Mouse (Mus musculus): ENCODE data around the gene Atg2a. TPM values are rescaled to one million over a fixed set of nuclear protein-coding genes. Genes with fewer than 3 reads are reported as not detected.
A peak's percentile ranks its signal among the peaks of the same experiment; 100 is the strongest.

The Atg2a gene
- polyA plus RNA-seq, 1 experiment from 2014 or later, result 11.6 TPM

- Histone ChIP-seq H3K9me3 (no peaks in the 10 kb centered on the region), H3K36me3 (peaks cover 92% of the 10 kb centered on the region), H3K27me3 (no peaks in the 10 kb centered on the region), H3K27ac (no peak overlapping the region), H3K9ac (no peak overlapping the region), H3K4me3 (no peak overlapping the region), H3K4me2 (no peak overlapping the region), H3K4me1 (replicated peaks) (peaks cover 6% of the 10 kb centered on the region; the same call in 1 of the 2 replicates)
- WGBS, result 94% methylated on average over 17 of the region's 17 CpGs
- ATAC-seq (ENCODE audit: low FRiP score), result no peak
These were observed 52.8 kb downstream of the Atg2a start for GRCm38 (mm10) chr19:6294301-6294700.

GRCm38 (mm10) chr19:6296551-6297210 is 55.2 kb downstream of the Atg2a start:
- Histone ChIP-seq H3K4me3 (no peak overlapping the region), H3K9ac (no peak overlapping the region; the same call in 1 of the 2 replicates), H3K4me1 (replicated peaks) (peaks cover 9% of the 10 kb centered on the region; the same call in 1 of the 2 replicates), H3K27me3 (no peaks in the 10 kb centered on the region), H3K9me3 (no peaks in the 10 kb centered on the region), H3K27ac (no peak overlapping the region), H3K4me2 (no peak overlapping the region), H3K36me3 (peaks cover 89% of the 10 kb centered on the region)
- no peak for ATAC-seq (ENCODE audit: low FRiP score)
- WGBS, result 94% methylated on average over 5 of the region's 5 CpGs

- peaks cover 9% of the 10 kb centered on the region for H3K4me1 ChIP-seq (replicated peaks)
- no peaks in the 10 kb centered on the region for H3K9me3 ChIP-seq
- H3K36me3 ChIP-seq, result peaks cover 80% of the 10 kb centered on the region
- no peaks in the 10 kb centered on the region for H3K27me3 ChIP-seq
- no peak for ATAC-seq (ENCODE audit: low FRiP score)
- H3K4me3 ChIP-seq, result no peak overlapping the region
- no peak overlapping the region for H3K9ac ChIP-seq
- 90% methylated on average over 9 of the region's 9 CpGs for WGBS
- H3K4me2 ChIP-seq, result no peak overlapping the region
- H3K27ac ChIP-seq, result no peak overlapping the region
These were observed 56.2 kb downstream of the Atg2a start for GRCm38 (mm10) chr19:6297641-6298040.

DNA sequence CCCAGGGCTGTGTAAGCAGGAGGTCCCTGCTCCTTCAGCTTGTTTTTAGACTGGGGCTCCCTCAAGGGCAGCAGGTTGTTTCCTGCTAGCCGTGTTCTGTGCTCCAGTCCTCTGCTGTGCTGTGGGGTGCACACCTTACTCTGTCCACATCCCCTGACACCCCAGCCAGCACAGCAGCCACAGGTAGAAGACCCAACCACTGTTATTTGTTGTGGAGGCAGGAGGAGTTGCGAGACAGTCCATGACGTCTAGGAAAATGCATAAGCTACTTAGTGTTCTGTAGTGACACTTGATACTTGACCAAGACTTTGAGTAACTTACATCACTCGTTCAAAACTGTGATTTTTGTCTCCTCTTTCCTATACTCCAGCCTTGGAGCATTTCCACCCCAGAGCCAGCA is 57.5 kb downstream of the Atg2a start:
- H3K27me3 ChIP-seq, result no peaks in the 10 kb centered on the region
- H3K36me3 ChIP-seq, result peaks cover 69% of the 10 kb centered on the region
- no peak overlapping the region for H3K27ac ChIP-seq
- no peak overlapping the region for H3K9ac ChIP-seq
- H3K9me3 ChIP-seq, result no peaks in the 10 kb centered on the region
- H3K4me1 ChIP-seq (replicated peaks), result peaks cover 9% of the 10 kb centered on the region
- no peak overlapping the region for H3K4me3 ChIP-seq
- no peak for ATAC-seq (ENCODE audit: low FRiP score)
- WGBS, result 85% methylated on average over 4 of the region's 4 CpGs
- no peak overlapping the region for H3K4me2 ChIP-seq

GRCm38 (mm10) chr19:6299450-6300267 is 58.2 kb downstream of the Atg2a start:
- no peak for ATAC-seq (ENCODE audit: low FRiP score)
- no peak overlapping the region; the same call in 1 of the 2 replicates for H3K9ac ChIP-seq
- H3K4me2 ChIP-seq, result no peak overlapping the region
- peaks cover 62% of the 10 kb centered on the region for H3K36me3 ChIP-seq
- no peaks in the 10 kb centered on the region for H3K27me3 ChIP-seq
- H3K4me3 ChIP-seq, result no peak overlapping the region
- H3K9me3 ChIP-seq, result no peaks in the 10 kb centered on the region
- WGBS, result 92% methylated on average over 7 of the region's 7 CpGs
- H3K4me1 ChIP-seq (replicated peaks), result peaks cover 9% of the 10 kb centered on the region
- H3K27ac ChIP-seq, result peak overlapping the region; percentile 12; the same call in 1 of the 2 replicates

DNA sequence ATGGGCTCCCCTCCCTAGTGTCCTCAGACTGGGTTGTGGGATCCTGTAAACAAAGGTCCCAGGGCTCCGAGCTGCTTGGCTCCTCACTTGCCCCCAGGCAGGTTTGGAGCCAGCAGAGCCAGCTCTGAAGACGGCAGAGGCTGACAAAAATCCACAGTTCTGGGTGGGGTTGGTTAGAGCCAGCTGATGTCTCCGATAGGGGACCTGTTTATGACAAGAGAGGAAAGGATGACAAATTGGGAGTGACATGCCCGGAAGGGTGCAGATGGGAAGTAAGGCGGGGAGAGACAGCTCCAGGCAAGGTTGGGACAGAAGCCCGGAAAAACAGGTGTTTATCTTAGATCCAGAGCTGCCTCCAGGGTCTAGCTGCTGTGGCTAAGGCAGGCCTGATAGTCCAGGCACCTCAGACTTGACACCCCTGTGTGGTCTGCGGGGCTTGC is 59.0 kb downstream of the Atg2a start:
- no peak overlapping the region for H3K4me3 ChIP-seq
- H3K4me2 ChIP-seq, result no peak overlapping the region
- peaks cover 9% of the 10 kb centered on the region for H3K4me1 ChIP-seq (replicated peaks)
- WGBS, result 64% methylated on average over 7 of the region's 7 CpGs
- no peak overlapping the region for H3K27ac ChIP-seq
- H3K27me3 ChIP-seq, result no peaks in the 10 kb centered on the region
- no peaks in the 10 kb centered on the region for H3K9me3 ChIP-seq
- peaks cover 55% of the 10 kb centered on the region for H3K36me3 ChIP-seq
- H3K9ac ChIP-seq, result no peak overlapping the region
- no peak for ATAC-seq (ENCODE audit: low FRiP score)

DNA sequence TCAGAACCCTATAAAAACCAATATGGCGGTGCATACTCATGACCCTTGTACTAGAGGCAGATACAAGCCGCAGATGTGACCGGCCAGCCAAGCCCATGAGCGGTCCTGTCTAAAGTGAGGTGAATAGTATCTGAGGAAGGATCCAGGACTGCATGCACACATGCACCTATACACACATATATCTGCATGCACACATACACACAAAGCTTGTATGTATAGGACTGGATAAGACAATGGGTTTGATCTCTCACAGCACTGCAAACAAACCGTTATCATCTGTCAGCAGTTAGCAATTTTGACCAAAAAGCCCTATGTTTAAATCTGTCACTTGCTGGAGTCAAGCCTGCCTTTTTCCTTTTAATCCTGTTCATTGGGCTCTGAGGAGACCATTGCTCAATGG is 60.6 kb downstream of the Atg2a start:
- Histone ChIP-seq H3K9me3 (no peaks in the 10 kb centered on the region), H3K9ac (no peak overlapping the region), H3K27me3 (no peaks in the 10 kb centered on the region), H3K4me3 (no peak overlapping the region), H3K27ac (no peak overlapping the region), H3K4me1 (replicated peaks) (peaks cover 16% of the 10 kb centered on the region), H3K36me3 (peaks cover 38% of the 10 kb centered on the region), H3K4me2 (no peak overlapping the region)
- no peak for ATAC-seq (ENCODE audit: low FRiP score)
- 94% methylated on average over 5 of the region's 5 CpGs for WGBS

DNA sequence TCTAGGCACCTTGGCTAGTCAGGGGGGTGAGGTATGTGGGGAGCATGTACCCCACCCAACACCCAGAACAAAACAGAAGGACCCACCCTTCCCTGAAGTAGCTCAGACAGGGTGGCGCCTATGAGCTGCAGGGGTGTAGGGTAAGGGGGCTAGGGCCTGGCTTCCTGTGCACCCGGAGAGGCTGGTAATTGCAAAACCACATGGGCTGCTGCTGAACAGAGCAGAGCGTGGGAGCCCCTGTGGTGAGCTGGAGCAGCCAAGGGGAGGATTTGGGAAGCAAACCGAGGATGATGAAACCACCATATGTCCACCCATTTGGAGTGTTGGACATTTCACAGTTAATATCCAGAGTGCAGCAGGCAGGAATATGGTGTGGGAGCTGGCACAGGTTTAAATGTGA is 61.1 kb downstream of the Atg2a start:
- Histone ChIP-seq H3K4me3 (no peak overlapping the region), H3K9ac (no peak overlapping the region; the same call in 1 of the 2 replicates), H3K27ac (no peak overlapping the region), H3K4me1 (replicated peaks) (peaks cover 19% of the 10 kb centered on the region), H3K27me3 (0 out of 2 replicates have a peak, but pooled peaks cover 2% of the 10 kb centered on the region), H3K9me3 (no peaks in the 10 kb centered on the region), H3K4me2 (no peak overlapping the region), H3K36me3 (peaks cover 34% of the 10 kb centered on the region)
- WGBS, result 52% methylated on average over 4 of the region's 4 CpGs
- no peak for ATAC-seq (ENCODE audit: low FRiP score)

- Histone ChIP-seq H3K36me3 (peaks cover 20% of the 10 kb centered on the region), H3K9ac (no peak overlapping the region), H3K4me3 (no peak overlapping the region), H3K4me2 (no peak overlapping the region), H3K27ac (no peak overlapping the region), H3K9me3 (no peaks in the 10 kb centered on the region), H3K27me3 (0 out of 2 replicates have a peak, but pooled peaks cover 4% of the 10 kb centered on the region), H3K4me1 (replicated peaks) (peaks cover 19% of the 10 kb centered on the region)
- 80% methylated on average over 6 of the region's 6 CpGs for WGBS
- no peak for ATAC-seq (ENCODE audit: low FRiP score)
These were observed 62.4 kb downstream of the Atg2a start for GRCm38 (mm10) chr19:6303831-6304230.

DNA sequence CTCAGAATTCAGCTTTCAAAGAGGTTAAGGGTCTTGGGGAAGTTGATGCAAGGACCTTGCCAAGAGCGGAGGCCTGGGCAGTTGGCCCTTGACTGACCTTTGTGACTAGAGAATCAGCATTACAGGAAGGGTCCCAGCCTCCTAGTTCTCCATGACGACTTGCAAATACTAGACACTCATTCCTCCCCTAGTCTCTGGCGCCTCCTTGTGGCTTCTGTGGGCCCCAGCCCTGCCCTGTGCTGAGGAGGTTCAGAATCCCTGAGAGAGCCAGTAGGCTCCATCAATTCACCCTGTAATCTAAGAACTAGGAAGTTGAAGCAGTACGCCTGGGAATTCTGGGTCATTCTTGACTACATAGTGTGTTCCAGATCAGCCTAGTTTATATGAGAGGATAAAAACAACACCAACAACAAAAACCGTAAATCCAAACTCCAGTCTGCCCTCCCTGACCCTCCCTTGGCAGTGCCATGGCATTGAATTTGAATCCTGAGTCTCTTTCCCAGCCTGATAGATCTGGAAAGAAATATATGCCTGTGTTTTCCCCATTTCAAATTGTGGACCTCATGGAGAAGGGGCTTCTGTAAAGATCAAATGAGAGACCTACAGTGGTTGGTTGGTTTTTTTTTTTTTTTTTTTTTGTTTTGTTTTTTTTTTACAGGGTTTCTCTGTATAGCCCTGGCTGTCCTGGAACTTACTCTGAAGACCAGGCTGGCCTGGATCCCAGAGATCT is 63.5 kb downstream of the Atg2a start:
- Histone ChIP-seq H3K4me2 (no peak overlapping the region), H3K4me3 (no peak overlapping the region), H3K4me1 (replicated peaks) (peaks cover 15% of the 10 kb centered on the region), H3K9me3 (no peaks in the 10 kb centered on the region), H3K9ac (no peak overlapping the region), H3K27me3 (0 out of 2 replicates have a peak, but pooled peaks cover 4% of the 10 kb centered on the region), H3K27ac (no peak overlapping the region), H3K36me3 (peaks cover 9% of the 10 kb centered on the region)
- WGBS, result 28% methylated on average over 5 of the region's 5 CpGs
- no peak for ATAC-seq (ENCODE audit: low FRiP score)

DNA sequence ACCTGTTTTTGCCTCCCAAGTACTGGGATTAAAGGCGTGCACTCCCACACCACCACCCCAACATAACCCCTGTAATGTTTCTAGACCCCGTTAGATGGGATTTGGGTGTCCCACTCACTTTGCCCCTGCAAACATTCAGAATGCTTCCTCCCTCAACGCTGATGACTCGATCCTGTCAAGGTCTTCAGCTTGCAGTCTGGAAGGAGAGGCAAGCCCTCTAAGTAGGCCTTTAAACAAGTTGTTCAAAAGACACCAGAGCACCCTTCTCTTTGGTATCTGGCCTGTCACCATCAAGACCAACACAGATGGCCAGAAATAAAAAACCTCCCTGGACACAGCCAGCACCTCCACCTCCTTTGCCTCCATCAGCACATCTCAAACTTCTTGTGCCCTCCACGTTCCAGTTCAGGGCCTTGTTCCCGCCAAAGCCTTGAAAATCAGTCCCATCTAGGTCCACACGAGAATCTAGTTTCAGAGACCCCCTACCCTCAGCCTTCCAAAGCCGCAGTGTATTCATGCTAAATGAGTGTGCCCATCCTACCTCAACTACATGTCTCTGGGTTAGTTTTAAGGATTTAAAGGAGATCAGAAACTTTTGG is 64.1 kb downstream of the Atg2a start:
- ATAC-seq (ENCODE audit: low FRiP score), result no peak
- Histone ChIP-seq H3K27ac (no peak overlapping the region), H3K36me3 (peaks cover 4% of the 10 kb centered on the region), H3K27me3 (0 out of 2 replicates have a peak, but pooled peaks cover 4% of the 10 kb centered on the region), H3K9me3 (no peaks in the 10 kb centered on the region), H3K4me3 (peak overlapping the region; percentile 52), H3K4me1 (replicated peaks) (peaks cover 10% of the 10 kb centered on the region; the same call in 1 of the 2 replicates), H3K4me2 (peak overlapping the region; percentile 61), H3K9ac (peak overlapping the region; percentile 68; the same call in 1 of the 2 replicates)
- WGBS, result 58% methylated on average over 8 of the region's 8 CpGs
